In the genomic region with DNA sequence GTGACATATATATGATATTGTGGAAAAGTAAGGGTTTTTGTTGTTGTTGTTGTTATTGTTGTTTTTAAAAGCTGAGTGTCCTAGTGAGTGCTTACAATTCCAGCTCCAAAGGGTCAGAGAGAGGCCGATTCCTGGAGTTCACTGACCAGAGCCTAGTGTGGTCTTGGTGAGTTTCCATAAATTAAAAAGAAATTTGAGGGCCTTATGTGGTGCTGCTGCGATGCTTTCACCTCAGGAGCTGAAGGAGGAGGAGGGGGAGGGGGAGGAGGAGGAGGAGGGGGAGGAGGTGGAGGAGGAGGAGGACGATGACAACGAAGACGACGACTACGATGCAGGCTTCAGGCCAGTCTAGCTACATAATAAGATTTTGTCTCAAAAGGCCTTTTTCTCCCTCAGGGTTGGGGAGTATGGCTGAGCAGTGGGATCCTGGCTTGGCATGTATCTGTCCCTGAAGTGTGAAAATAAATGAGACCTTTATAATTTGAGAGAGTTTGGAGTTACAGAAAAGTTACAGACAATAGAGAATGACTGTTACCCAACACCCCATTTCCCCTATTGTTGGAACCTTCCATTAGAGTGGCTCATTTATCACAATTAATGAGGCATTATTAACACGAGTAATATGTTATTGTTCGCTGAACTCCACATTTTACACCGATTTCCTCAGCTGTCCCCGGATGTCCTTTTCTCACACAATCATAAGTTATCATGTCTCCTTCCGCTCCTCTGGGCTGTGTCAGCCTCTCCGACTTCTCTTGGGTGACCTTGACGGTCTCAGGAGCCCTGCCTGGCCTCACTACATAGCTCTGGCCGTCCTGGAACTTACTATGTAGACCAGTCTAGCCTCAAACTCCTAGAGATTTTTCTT, we compare ENCODE assay signal across 26 mouse cellular contexts. TPM values are rescaled to one million over a fixed set of nuclear protein-coding genes. Genes with fewer than 3 reads are reported as not detected.
DNase-seq lines count a peak whose midpoint lies in the region; ATAC-seq and TF ChIP-seq lines count a peak whose summit lies in the region.
"Had no signal": no experiment of that assay in that cellular context is flagged by ENCODE, and none has a peak within 500 bp of the region (broad histone marks: within the 10 kb centered on the region; RNA-seq: fewer than 3 reads in every experiment).

No protein-coding gene starts in this region.

- no peak overlapping the region for H3K4me2 ChIP-seq in hindbrain, embryonic 12.5 days (replicated peaks)
- no peak overlapping the region for H3K4me2 ChIP-seq in hindbrain, embryonic 16.5 days (ENCODE audit: low read length)
- no peak overlapping the region for H3K4me2 ChIP-seq in lung, embryonic 14.5 days
- H3K4me2 ChIP-seq: heart, embryonic 11.5 days; liver, embryonic 11.5 days had no signal

- DNase-seq in lung, embryonic 14.5 days: no peak
- no peak for DNase-seq in lung, postnatal 36 days
- DNase-seq in embryo, embryonic 9.5 days (ENCODE audit: extremely low spot score): peak; percentile 22
- DNase-seq in retina, postnatal 1 day: peak; percentile 84
- no peak for DNase-seq in gastrocnemius, adult 18-20 months (ENCODE audit: low spot score)
- DNase-seq: cerebellum, adult 9-11 months; gastrocnemius, postnatal 36 days; heart, postnatal 14 days; thymus, adult 2 months had no signal

- no peaks in the 10 kb centered on the region for H3K36me3 ChIP-seq in hindbrain, embryonic 12.5 days
- no peaks in the 10 kb centered on the region for H3K36me3 ChIP-seq in hindbrain, embryonic 16.5 days (ENCODE audit: control insufficient read depth, insufficient read depth, low read length)
- H3K36me3 ChIP-seq in lung, embryonic 14.5 days (ENCODE audit: insufficient read depth): no peaks in the 10 kb centered on the region

- no peak overlapping the region for H3K4me3 ChIP-seq in hindbrain, embryonic 12.5 days
- no peak overlapping the region for H3K4me3 ChIP-seq in hindbrain, embryonic 16.5 days (ENCODE audit: low read length)
- H3K4me3 ChIP-seq in lung, embryonic 14.5 days (ENCODE audit: low read depth, low read length): no peak overlapping the region
- H3K4me3 ChIP-seq: erythroblast, embryonic 14.5 days; layer of hippocampus, adult 2 months had no signal

- H3K27ac ChIP-seq in hindbrain, embryonic 12.5 days: peak overlapping the region; percentile 44; the same call in 1 of the 2 replicates
- H3K27ac ChIP-seq in hindbrain, embryonic 16.5 days (ENCODE audit: low read depth, low read length): no peak overlapping the region
- H3K27ac ChIP-seq in lung, embryonic 14.5 days (ENCODE audit: low read depth): no peak overlapping the region
- H3K27ac ChIP-seq: layer of hippocampus, adult 2 months had no signal

- 42% methylated on average over 15 of the region's 15 CpGs for WGBS in hindbrain, embryonic 12.5 days
- WGBS in hindbrain, embryonic 16.5 days: 35% methylated on average over 15 of the region's 15 CpGs
- 56% methylated on average over 15 of the region's 15 CpGs for WGBS in lung, embryonic 14.5 days

- H3K4me1 ChIP-seq in hindbrain, embryonic 12.5 days: peaks cover 11% of the 10 kb centered on the region
- H3K4me1 ChIP-seq in hindbrain, embryonic 16.5 days (ENCODE audit: control insufficient read depth, insufficient read depth, low read depth, low read length): peaks cover under 1% of the 10 kb centered on the region; the same call in 1 of the 2 replicates
- H3K4me1 ChIP-seq in lung, embryonic 14.5 days (ENCODE audit: insufficient read depth): peaks cover 6% of the 10 kb centered on the region; the same call in 1 of the 2 replicates

- H3K9ac ChIP-seq in hindbrain, embryonic 12.5 days: no peak overlapping the region
- no peak overlapping the region for H3K9ac ChIP-seq in hindbrain, embryonic 16.5 days (ENCODE audit: low read depth, low read length)
- no peak overlapping the region for H3K9ac ChIP-seq in lung, embryonic 14.5 days

- H3K27me3 ChIP-seq in hindbrain, embryonic 12.5 days: no peaks in the 10 kb centered on the region
- no peaks in the 10 kb centered on the region for H3K27me3 ChIP-seq in hindbrain, embryonic 16.5 days (replicated peaks; ENCODE audit: control insufficient read depth, insufficient read depth, low read length)
- H3K27me3 ChIP-seq in lung, embryonic 14.5 days (ENCODE audit: insufficient read depth, low read length): no peaks in the 10 kb centered on the region
- H3K27me3 ChIP-seq: Patski had no signal

- ATAC-seq in hindbrain, embryonic 12.5 days (ENCODE audit: low FRiP score): peak; percentile 68
- no peak for ATAC-seq in hindbrain, embryonic 16.5 days
- ATAC-seq in lung, embryonic 14.5 days (ENCODE audit: insufficient read depth): peak; percentile 29; the same call in 1 of the 2 replicates
- ATAC-seq: forebrain, embryonic 14.5 days; intestine, postnatal 0 days; Patski had no signal

- H3K9me3 ChIP-seq in hindbrain, embryonic 12.5 days (replicated peaks): no peaks in the 10 kb centered on the region
- no peaks in the 10 kb centered on the region for H3K9me3 ChIP-seq in hindbrain, embryonic 16.5 days (ENCODE audit: control insufficient read depth, low read length)
- H3K9me3 ChIP-seq in lung, embryonic 14.5 days (ENCODE audit: low read depth, low read length): no peaks in the 10 kb centered on the region

- TF ChIP-seq CTCF in lung, embryonic 14.5 days (IDR thresholded peaks at IDR 0.05; ENCODE audit: low read depth): no peak

RNA-seq across cellular contexts. Expression of a gene that starts 6.0 kb away (rescaled TPM):
- polyA plus RNA-seq in hindbrain, embryonic 12.5 days (2016; fragmentation: Nextera tagmentation; extraction: Ambion mirVana): not detected in 2 replicates
- not detected in 2 replicates for polyA plus RNA-seq in hindbrain, embryonic 16.5 days (2015; fragmentation: Nextera tagmentation; extraction: Ambion mirVana)
- polyA plus RNA-seq in lung, embryonic 14.5 days (2014; fragmentation: Nextera tagmentation; extraction: Ambion mirVana): not detected in 2 replicates
- total RNA-seq in gastrocnemius, adult 18-20 months (2021): not detected
- total RNA-seq: gastrocnemius, postnatal 36 days; heart, postnatal 14 days; layer of hippocampus, adult 2 months; left cerebral cortex, postnatal 36 days; megakaryocyte progenitor cell, adult 5-6 weeks had no signal
- polyA plus RNA-seq: C2C12; erythroblast, embryonic 14.5 days; forebrain, embryonic 14.5 days; heart, embryonic 11.5 days; intestine, postnatal 0 days; liver, embryonic 11.5 days; lung, embryonic 16.5 days; midbrain, embryonic 16.5 days; neural tube, embryonic 14.5 days; Patski; small intestine, adult 2 months; thymus, adult 2 months; urinary bladder, adult 2 months had no signal

RNA-seq across cellular contexts. Expression of a gene that starts 12.1 kb away (rescaled TPM):
- polyA plus RNA-seq in hindbrain, embryonic 12.5 days (2016; fragmentation: Nextera tagmentation; extraction: Ambion mirVana): 10.7 and 14.2 TPM in 2 replicates
- 16.3 and 22.1 TPM in 2 replicates for polyA plus RNA-seq in hindbrain, embryonic 16.5 days (2015; fragmentation: Nextera tagmentation; extraction: Ambion mirVana)
- polyA plus RNA-seq in lung, embryonic 14.5 days (2014; fragmentation: Nextera tagmentation; extraction: Ambion mirVana): 8.8 and 13.1 TPM in 2 replicates
- 100 to 1,000 TPM; 160 to 163 TPM for total RNA-seq in gastrocnemius, adult 18-20 months (2021)

Comparison
In these comparisons a context has a peak if more than half of its experiments do, and no peak if none do; other contexts are left out.
1. DNase-seq: peak in embryo, embryonic 9.5 days (single experiment) and retina, postnatal 1 day (single experiment); none in lung, embryonic 14.5 days (single experiment), lung, postnatal 36 days (single experiment) and gastrocnemius, adult 18-20 months (single experiment).